Mouse (Mus musculus): ENCODE data around the gene Bcl7c.

- TF ChIP-seq CTCF (IDR thresholded peaks at IDR 0.05; ENCODE audit: control insufficient read depth, insufficient read depth, insufficient replicate concordance, low read depth, low read length) (no peak), POLR2A (IDR thresholded peaks at IDR 0.05; ENCODE audit: control insufficient read depth, low read depth, low read length) (no peak)
These were observed 45.8 kb downstream of the Bcl7c start for GRCm38 (mm10) chr7:127662926-127663325.

All from testis, adult 2 months (tissue).